Mouse (Mus musculus): ENCODE results near the gene Abca9. TPM values are rescaled to one million over a fixed set of nuclear protein-coding genes. Genes with fewer than 3 reads are reported as not detected.

Gene Abca9
- total and polyA plus RNA-seq, 2 experiments from 2014 or later, result 2.4 to 7.6 TPM

GRCm38 (mm10) chr11:110094236-110094635, 73.8 kb downstream of the Abca9 start:
- Histone ChIP-seq H3K27me3 (ENCODE audit: insufficient read depth, low read length) (no peaks in the 10 kb centered on the region), H3K36me3 (ENCODE audit: insufficient read depth, low read length) (no peaks in the 10 kb centered on the region), H3K4me2 (ENCODE audit: low read depth, low read length) (no peak overlapping the region), H3K9me3 (ENCODE audit: low read length) (no peaks in the 10 kb centered on the region), H3K9ac (replicated peaks; ENCODE audit: low read length) (no peak overlapping the region), H3K4me1 (ENCODE audit: insufficient read depth, low read length) (no peaks in the 10 kb centered on the region), H3K27ac (no peak overlapping the region), H3K4me3 (ENCODE audit: low read length) (no peak overlapping the region)
- DNase-seq (ENCODE audit: low spot score) (peak; percentile 65), ATAC-seq (peak; percentile 40; the same call in 1 of the 2 replicates)
- 53% methylated on average over 3 of the region's 3 CpGs for WGBS
- TF ChIP-seq CTCF (IDR thresholded peaks at IDR 0.05; ENCODE audit: low read depth), result no peak

- no peaks in the 10 kb centered on the region for H3K9me3 ChIP-seq (ENCODE audit: low read length)
- H3K4me1 ChIP-seq (ENCODE audit: insufficient read depth, low read length), result no peaks in the 10 kb centered on the region
- no peak overlapping the region for H3K9ac ChIP-seq (replicated peaks; ENCODE audit: low read length)
- no peaks in the 10 kb centered on the region for H3K36me3 ChIP-seq (ENCODE audit: insufficient read depth, low read length)
- no peak for TF ChIP-seq CTCF (IDR thresholded peaks at IDR 0.05; ENCODE audit: low read depth)
- ATAC-seq (no peak), DNase-seq (ENCODE audit: low spot score) (no peak)
- H3K4me3 ChIP-seq (ENCODE audit: low read length), result no peak overlapping the region
- no peak overlapping the region for H3K27ac ChIP-seq
- WGBS, result 65% methylated on average over 2 of the region's 2 CpGs
- H3K27me3 ChIP-seq (ENCODE audit: insufficient read depth, low read length), result no peaks in the 10 kb centered on the region
- H3K4me2 ChIP-seq (ENCODE audit: low read depth, low read length), result no peak overlapping the region
Measured at GRCm38 (mm10) chr11:110091328-110091727, 76.7 kb downstream of the Abca9 start.

DNA sequence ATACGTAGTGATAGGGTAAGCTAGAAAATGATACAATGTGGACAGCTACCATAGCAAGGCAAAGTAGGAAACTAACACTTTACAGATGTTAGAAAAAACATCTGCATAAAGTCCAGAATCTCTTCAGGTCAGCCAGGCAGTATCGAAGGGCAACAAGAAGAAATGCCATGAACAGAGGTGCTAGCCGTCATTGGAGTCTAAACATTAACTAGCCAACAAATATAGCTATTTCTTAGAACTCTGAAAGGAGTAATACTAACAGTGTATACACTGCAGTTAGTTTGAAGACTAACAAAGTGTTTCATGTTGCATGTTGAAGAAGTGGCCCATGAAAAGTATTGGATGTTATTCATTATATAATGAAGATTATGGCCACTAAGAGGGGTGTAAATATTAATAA, 95.8 kb downstream of the Abca9 start:
- no peaks in the 10 kb centered on the region for H3K9me3 ChIP-seq (ENCODE audit: low read length)
- DNase-seq (ENCODE audit: low spot score), result no peak
- H3K27me3 ChIP-seq (ENCODE audit: insufficient read depth, low read length), result no peaks in the 10 kb centered on the region
- ATAC-seq, result no peak
- no peaks in the 10 kb centered on the region for H3K36me3 ChIP-seq (ENCODE audit: insufficient read depth, low read length)
- TF ChIP-seq CTCF (IDR thresholded peaks at IDR 0.05; ENCODE audit: low read depth), result no peak
- no peak overlapping the region for H3K27ac ChIP-seq
- no peaks in the 10 kb centered on the region for H3K4me1 ChIP-seq (ENCODE audit: insufficient read depth, low read length)
- no peak overlapping the region for H3K4me3 ChIP-seq (ENCODE audit: low read length)
- H3K9ac ChIP-seq (replicated peaks; ENCODE audit: low read length), result no peak overlapping the region
- no peak overlapping the region for H3K4me2 ChIP-seq (ENCODE audit: low read depth, low read length)
- WGBS, result 87% methylated on average over 3 of the region's 3 CpGs

- no peak for ATAC-seq
- no peak for TF ChIP-seq CTCF (IDR thresholded peaks at IDR 0.05; ENCODE audit: low read depth)
- Histone ChIP-seq H3K9ac (replicated peaks; ENCODE audit: low read length) (no peak overlapping the region), H3K9me3 (ENCODE audit: low read length) (no peaks in the 10 kb centered on the region), H3K27me3 (ENCODE audit: insufficient read depth, low read length) (no peaks in the 10 kb centered on the region), H3K4me1 (ENCODE audit: insufficient read depth, low read length) (no peaks in the 10 kb centered on the region), H3K36me3 (ENCODE audit: insufficient read depth, low read length) (no peaks in the 10 kb centered on the region), H3K4me3 (ENCODE audit: low read length) (no peak overlapping the region), H3K4me2 (ENCODE audit: low read depth, low read length) (no peak overlapping the region), H3K27ac (no peak overlapping the region)
- WGBS, result 74% methylated on average over 4 of the region's 4 CpGs
- no peak for DNase-seq (ENCODE audit: low spot score)
Measured at GRCm38 (mm10) chr11:110061032-110061431, 107.0 kb downstream of the Abca9 start.

DNA sequence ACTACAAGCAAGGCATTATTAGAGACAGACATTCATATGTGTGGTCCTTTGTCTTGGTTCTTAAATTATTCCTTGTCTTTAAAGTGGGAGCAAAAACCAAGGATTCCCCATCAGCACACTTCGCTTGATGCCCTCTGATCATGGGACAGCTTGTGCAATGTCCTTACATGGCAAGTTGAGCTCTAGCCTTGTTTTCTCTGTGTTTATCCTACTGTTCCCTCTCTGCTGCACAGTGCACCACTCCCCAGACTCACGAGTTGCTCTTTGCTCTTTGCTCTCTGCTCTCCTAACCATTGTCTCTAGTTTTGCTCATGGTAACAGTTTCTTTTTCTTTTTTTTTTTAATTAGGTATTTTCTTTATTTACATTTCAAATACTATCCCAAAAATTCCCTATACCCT, 107.9 kb downstream of the Abca9 start:
- Histone ChIP-seq H3K4me2 (ENCODE audit: low read depth, low read length) (no peak overlapping the region), H3K36me3 (ENCODE audit: insufficient read depth, low read length) (no peaks in the 10 kb centered on the region), H3K9ac (replicated peaks; ENCODE audit: low read length) (no peak overlapping the region), H3K9me3 (ENCODE audit: low read length) (no peaks in the 10 kb centered on the region), H3K27ac (no peak overlapping the region), H3K4me3 (ENCODE audit: low read length) (no peak overlapping the region), H3K27me3 (ENCODE audit: insufficient read depth, low read length) (no peaks in the 10 kb centered on the region), H3K4me1 (ENCODE audit: insufficient read depth, low read length) (no peaks in the 10 kb centered on the region)
- ATAC-seq (no peak), DNase-seq (ENCODE audit: low spot score) (no peak)
- WGBS, result 79% methylated on average over 2 of the region's 2 CpGs
- no peak for TF ChIP-seq CTCF (IDR thresholded peaks at IDR 0.05; ENCODE audit: low read depth)

- no peaks in the 10 kb centered on the region for H3K9me3 ChIP-seq (ENCODE audit: low read length)
- H3K27me3 ChIP-seq (ENCODE audit: insufficient read depth, low read length), result no peaks in the 10 kb centered on the region
- H3K4me3 ChIP-seq (ENCODE audit: low read length), result no peak overlapping the region
- H3K4me2 ChIP-seq (ENCODE audit: low read depth, low read length), result no peak overlapping the region
- H3K4me1 ChIP-seq (ENCODE audit: insufficient read depth, low read length), result no peaks in the 10 kb centered on the region
- no peak for TF ChIP-seq CTCF (IDR thresholded peaks at IDR 0.05; ENCODE audit: low read depth)
- no peak overlapping the region for H3K9ac ChIP-seq (replicated peaks; ENCODE audit: low read length)
- no peak for ATAC-seq
- no peak overlapping the region for H3K27ac ChIP-seq
- no peak for DNase-seq (ENCODE audit: low spot score)
- 75% methylated on average over 3 of the region's 3 CpGs for WGBS
- H3K36me3 ChIP-seq (ENCODE audit: insufficient read depth, low read length), result no peaks in the 10 kb centered on the region
Measured at GRCm38 (mm10) chr11:110053681-110054080, 114.3 kb downstream of the Abca9 start.

Other genes with a start within 250 kb of the Abca9 start
- gene Abca8b, start 172.4 kb downstream of the Abca9 start, total RNA-seq (2014; rRNA removed), result 2.4 and 3.0 TPM in 2 replicates
- 1.0 and 1.2 TPM in 2 replicates for gene Abca8b, start 172.4 kb downstream of the Abca9 start, polyA plus RNA-seq (2015; fragmentation: Nextera tagmentation; extraction: Ambion mirVana)
- 0.78 and 1.2 TPM in 2 replicates for gene Abca8a, start 72.2 kb downstream of the Abca9 start, total RNA-seq (2014; rRNA removed)
- 0.55 and 0.70 TPM in 2 replicates for gene Abca8a, start 72.2 kb downstream of the Abca9 start, polyA plus RNA-seq (2015; fragmentation: Nextera tagmentation; extraction: Ambion mirVana)
- 0.63 and 0.93 TPM in 2 replicates for gene Abca6, start 83.6 kb upstream of the Abca9 start, total RNA-seq (2014; rRNA removed)
- 0.75 and 0.76 TPM in 2 replicates for gene Abca6, start 83.6 kb upstream of the Abca9 start, polyA plus RNA-seq (2015; fragmentation: Nextera tagmentation; extraction: Ambion mirVana)
- gene Abca5, start 169.5 kb upstream of the Abca9 start, total RNA-seq (2014; rRNA removed), result 25.4 and 26.3 TPM in 2 replicates
- 14.6 and 15.9 TPM in 2 replicates for gene Abca5, start 169.5 kb upstream of the Abca9 start, polyA plus RNA-seq (2015; fragmentation: Nextera tagmentation; extraction: Ambion mirVana)
- 19.1 and 21.2 TPM in 2 replicates for gene Map2k6, start 230.9 kb upstream of the Abca9 start, total RNA-seq (2014; rRNA removed)
- gene Map2k6, start 230.9 kb upstream of the Abca9 start, polyA plus RNA-seq (2015; fragmentation: Nextera tagmentation; extraction: Ambion mirVana), result 16.3 and 16.4 TPM in 2 replicates